Mouse (Mus musculus) embryonic facial prominence, embryonic 15.5 days (tissue): ENCODE data around the gene Ss18l1. TPM values are rescaled to one million over a fixed set of nuclear protein-coding genes. Genes with fewer than 3 reads are reported as not detected.

ENCODE experiments used
- ATAC-seq: fragments of 200-750 bp; cut with Nextera tagmentation; 2 replicates; pipeline ENCODE4 v1.8.0; 2017; ENCODE audit warnings: low read depth, moderate TSS enrichment; ENCODE audit not compliant: insufficient number of reproducible peaks, low FRiP score, low TSS enrichment
- H3K27ac ChIP-seq: fragments of 300-500 bp; sonication (generic); replicated peaks from 2 replicates; pipeline ENCODE4 v1.5.1; 2015; ENCODE audit warnings: mild to moderate bottlenecking, inconsistent platforms
- H3K27me3 ChIP-seq: fragments of 300-500 bp; sonication (generic); 2 replicates; pipeline ENCODE4 v1.6.1; 2015; ENCODE audit warnings: inconsistent platforms
- H3K36me3 ChIP-seq: fragments of 300-500 bp; sonication (generic); 2 replicates; pipeline ENCODE4 v1.6.1; 2015; ENCODE audit warnings: mild to moderate bottlenecking, inconsistent platforms
- H3K4me1 ChIP-seq: fragments of 300-500 bp; sonication (generic); 2 replicates; pipeline ENCODE4 v1.6.1; 2015; ENCODE audit warnings: inconsistent platforms
- H3K4me2 ChIP-seq: fragments of 300-500 bp; sonication (generic); replicated peaks from 2 replicates; pipeline ENCODE4 v1.6.1; 2015; ENCODE audit warnings: mild to moderate bottlenecking, inconsistent platforms
- H3K4me3 ChIP-seq: fragments of 300-500 bp; sonication (generic); replicated peaks from 2 replicates; pipeline ENCODE4 v1.5.1; 2015; ENCODE audit warnings: mild to moderate bottlenecking, inconsistent platforms
- H3K9ac ChIP-seq: fragments of 300-500 bp; sonication (generic); 2 replicates; pipeline ENCODE4 v1.6.1; 2015; ENCODE audit warnings: inconsistent platforms
- H3K9me3 ChIP-seq: fragments of 300-500 bp; sonication (generic); replicated peaks from 2 replicates; pipeline ENCODE4 v1.6.1; 2016; ENCODE audit warnings: inconsistent platforms
- WGBS: fragments of 180-500 bp; shearing (Covaris S2); methylation state at CpG from one replicate; pipeline ENCODE4 v1.1.7; 2015; 5-methylcytosine and 5-hydroxymethylcytosine counted together
- polyA plus RNA-seq: library from polyadenylated mRNA; unstranded; fragments of >200 nt; fragmentation: Nextera tagmentation; extraction: Ambion mirVana; gene quantifications from 2 replicates; pipeline ENCODE4 v1.2.1, GENCODE M21; 2015

The Ss18l1 gene
- polyA plus RNA-seq, 1 experiment from 2014 or later: 6.1 TPM

- Histone ChIP-seq H3K4me3 (no peak overlapping the region), H3K4me2 (no peak overlapping the region), H3K27ac (no peak overlapping the region), H3K36me3 (peaks cover 9% of the 10 kb centered on the region; the same call in 1 of the 2 replicates), H3K9me3 (no peaks in the 10 kb centered on the region), H3K27me3 (0 out of 2 replicates have a peak, but pooled peaks cover 8% of the 10 kb centered on the region), H3K9ac (no peak overlapping the region), H3K4me1 (no peaks in the 10 kb centered on the region)
- WGBS: 87% methylated on average over 4 of the region's 4 CpGs
- no peak for ATAC-seq
Measured at GRCm38 (mm10) chr2:180087472-180087871, 45.2 kb downstream of the Ss18l1 start.

GRCm38 (mm10) chr2:180090285-180090684 is 48.0 kb downstream of the Ss18l1 start:
- Histone ChIP-seq H3K27ac (no peak overlapping the region), H3K4me1 (no peaks in the 10 kb centered on the region), H3K36me3 (peaks cover 3% of the 10 kb centered on the region; the same call in 1 of the 2 replicates), H3K27me3 (0 out of 2 replicates have a peak, but pooled peaks cover 9% of the 10 kb centered on the region), H3K4me2 (no peak overlapping the region), H3K9ac (no peak overlapping the region), H3K9me3 (no peaks in the 10 kb centered on the region), H3K4me3 (no peak overlapping the region)
- 0 out of 2 replicates have a peak, but pooled peaks have one; percentile 30 for ATAC-seq
- WGBS: 52% methylated on average over 11 of the region's 11 CpGs

- WGBS: 33% methylated on average over 5 of the region's 5 CpGs
- H3K4me3 ChIP-seq: no peak overlapping the region
- H3K36me3 ChIP-seq: no peaks in the 10 kb centered on the region
- H3K27ac ChIP-seq: no peak overlapping the region
- H3K27me3 ChIP-seq: peaks cover 43% of the 10 kb centered on the region
- no peak overlapping the region for H3K4me2 ChIP-seq
- peaks cover 4% of the 10 kb centered on the region; the same call in 1 of the 2 replicates for H3K4me1 ChIP-seq
- peak; percentile 72 for ATAC-seq
- no peaks in the 10 kb centered on the region for H3K9me3 ChIP-seq
- no peak overlapping the region for H3K9ac ChIP-seq
Measured at GRCm38 (mm10) chr2:180095711-180096110, 53.4 kb downstream of the Ss18l1 start.

- ATAC-seq: no peak
- no peak overlapping the region for H3K27ac ChIP-seq
- H3K27me3 ChIP-seq: peaks cover 62% of the 10 kb centered on the region
- no peak overlapping the region for H3K9ac ChIP-seq
- no peaks in the 10 kb centered on the region for H3K9me3 ChIP-seq
- no peak overlapping the region for H3K4me3 ChIP-seq
- no peak overlapping the region for H3K4me2 ChIP-seq
- no peaks in the 10 kb centered on the region for H3K36me3 ChIP-seq
- peaks cover 4% of the 10 kb centered on the region; the same call in 1 of the 2 replicates for H3K4me1 ChIP-seq
- 37% methylated on average over 3 of the region's 3 CpGs for WGBS
Measured at GRCm38 (mm10) chr2:180097585-180097984, 55.3 kb downstream of the Ss18l1 start.

- WGBS: 51% methylated on average over 5 of the region's 5 CpGs
- Histone ChIP-seq H3K4me3 (no peak overlapping the region), H3K27me3 (peaks cover 68% of the 10 kb centered on the region), H3K4me2 (no peak overlapping the region), H3K36me3 (no peaks in the 10 kb centered on the region), H3K9me3 (no peaks in the 10 kb centered on the region), H3K4me1 (peaks cover 9% of the 10 kb centered on the region), H3K9ac (no peak overlapping the region), H3K27ac (no peak overlapping the region)
- no peak for ATAC-seq
Measured at GRCm38 (mm10) chr2:180098167-180098566, 55.9 kb downstream of the Ss18l1 start.

- ATAC-seq: no peak
- Histone ChIP-seq H3K4me3 (no peak overlapping the region), H3K9me3 (no peaks in the 10 kb centered on the region), H3K4me1 (peaks cover 22% of the 10 kb centered on the region), H3K27me3 (peaks cover 81% of the 10 kb centered on the region), H3K9ac (no peak overlapping the region), H3K36me3 (no peaks in the 10 kb centered on the region), H3K27ac (no peak overlapping the region), H3K4me2 (peak overlapping the region; percentile 17; the same call in 1 of the 2 replicates)
- whole genome bisulfite sequencing: 7% methylated on average over 15 of the region's 15 CpGs
Measured at GRCm38 (mm10) chr2:180099529-180099928, 57.2 kb downstream of the Ss18l1 start.

GRCm38 (mm10) chr2:180103151-180103977 is 61.1 kb downstream of the Ss18l1 start:
- 1% methylated on average over 57 of the region's 57 CpGs for WGBS
- Histone ChIP-seq H3K27me3 (peaks cover 77% of the 10 kb centered on the region), H3K27ac (no peak overlapping the region), H3K9me3 (no peaks in the 10 kb centered on the region), H3K4me3 (peak overlapping the region; percentile 50), H3K4me2 (peak overlapping the region; percentile 98), H3K9ac (no peak overlapping the region), H3K36me3 (no peaks in the 10 kb centered on the region), H3K4me1 (peaks cover 25% of the 10 kb centered on the region)
- no peak for ATAC-seq

GRCm38 (mm10) chr2:180103978-180104658 is 61.8 kb downstream of the Ss18l1 start, which contains the start of gene Hrh3:
Hrh3 (minus strand) TSS chr2:180104488.
- Histone ChIP-seq H3K27me3 (peaks cover 69% of the 10 kb centered on the region), H3K4me3 (peak within 1 kb of the TSS; percentile 50), H3K36me3 (no peaks in the 10 kb centered on the region), H3K27ac (no peak within 1 kb of the TSS), H3K9me3 (no peaks in the 10 kb centered on the region), H3K9ac (no peak within 1 kb of the TSS), H3K4me2 (peak within 1 kb of the TSS; percentile 98), H3K4me1 (peaks cover 25% of the 10 kb centered on the region)
- ATAC-seq: peak; percentile 82
- WGBS: 0% methylated on average over 55 of the region's 87 CpGs

GRCm38 (mm10) chr2:180104659-180105377 is 62.5 kb downstream of the Ss18l1 start:
- Histone ChIP-seq H3K9me3 (no peaks in the 10 kb centered on the region), H3K9ac (no peak overlapping the region), H3K27me3 (peaks cover 62% of the 10 kb centered on the region), H3K36me3 (no peaks in the 10 kb centered on the region), H3K4me3 (peak overlapping the region; percentile 50), H3K27ac (no peak overlapping the region), H3K4me2 (peak overlapping the region; percentile 98), H3K4me1 (peaks cover 21% of the 10 kb centered on the region)
- WGBS: 9% methylated on average over 20 of the region's 24 CpGs
- ATAC-seq: no peak

GRCm38 (mm10) chr2:180105441-180106190 is 63.3 kb downstream of the Ss18l1 start:
- H3K36me3 ChIP-seq: no peaks in the 10 kb centered on the region
- no peak for ATAC-seq
- H3K27ac ChIP-seq: no peak overlapping the region
- 17% methylated on average over 8 of the region's 8 CpGs for WGBS
- H3K4me2 ChIP-seq: no peak overlapping the region
- no peaks in the 10 kb centered on the region for H3K9me3 ChIP-seq
- H3K9ac ChIP-seq: no peak overlapping the region
- H3K27me3 ChIP-seq: peaks cover 54% of the 10 kb centered on the region
- no peak overlapping the region for H3K4me3 ChIP-seq
- peaks cover 21% of the 10 kb centered on the region for H3K4me1 ChIP-seq
